Mouse (Mus musculus): ENCODE results near the gene Slc25a30. TPM values are rescaled to one million over a fixed set of nuclear protein-coding genes. Genes with fewer than 3 reads are reported as not detected.
"Not testable (repeated sequence)": the region's sequence is repeated elsewhere in the genome, so short reads cannot be mapped to it uniquely, and the experiment has no call there.

The Slc25a30 gene
- total RNA-seq, 2 experiments from 2014 or later: 7.1 to 7.2 TPM

- no peak for DNase-seq
These were observed 6.3 kb upstream of the Slc25a30 start for GRCm38 (mm10) chr14:75793110-75793509.

DNA sequence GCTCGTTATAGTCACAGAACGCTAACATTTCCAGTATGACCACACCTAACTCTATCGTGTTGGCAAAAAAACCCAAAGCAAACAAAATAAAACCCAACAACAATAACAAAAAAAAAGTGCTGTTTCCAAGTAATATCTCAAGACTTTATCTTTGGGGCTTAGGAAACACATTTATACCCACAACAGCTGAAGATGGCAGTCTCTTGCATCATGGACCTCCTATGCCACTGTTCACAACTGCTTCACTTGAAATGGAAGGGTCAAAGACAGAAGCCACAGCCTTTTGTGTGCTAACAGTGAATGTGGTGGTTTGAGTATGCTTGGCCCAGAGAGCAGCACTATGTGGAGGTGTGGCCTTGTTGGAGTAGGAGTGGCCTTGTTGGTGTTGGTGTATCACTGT, 4.5 kb upstream of the Slc25a30 start:
- no peak for DNase-seq

GRCm38 (mm10) chr14:75790411-75790996, 3.7 kb upstream of the Slc25a30 start:
- DNase-seq: peak; percentile 57

DNA sequence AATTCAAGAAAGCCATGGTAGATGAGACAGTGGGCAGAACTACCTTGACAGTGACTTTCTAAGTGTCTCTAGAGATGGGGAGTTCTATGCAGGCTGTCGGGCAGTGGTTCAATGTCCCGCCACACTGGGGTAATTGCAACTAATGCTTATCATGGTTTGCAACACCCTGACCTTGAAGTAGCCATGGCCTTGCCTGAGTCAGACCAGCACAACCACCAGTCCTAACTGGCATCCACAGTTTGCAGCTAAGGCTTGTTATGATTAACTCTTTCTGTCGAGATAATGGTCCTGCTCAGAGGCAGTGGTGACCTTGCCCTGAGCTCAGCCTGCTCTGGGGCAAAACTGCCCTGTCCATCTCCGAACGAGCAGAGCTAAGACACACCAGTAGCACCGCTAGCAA, 2.5 kb upstream of the Slc25a30 start:
- no peak for DNase-seq

GRCm38 (mm10) chr14:75787794-75788175, 948 bp upstream of the Slc25a30 start:
- DNase-seq: no peak

- DNase-seq: no peak
These were observed 391 bp downstream of the Slc25a30 start for GRCm38 (mm10) chr14:75786424-75786867.

DNA sequence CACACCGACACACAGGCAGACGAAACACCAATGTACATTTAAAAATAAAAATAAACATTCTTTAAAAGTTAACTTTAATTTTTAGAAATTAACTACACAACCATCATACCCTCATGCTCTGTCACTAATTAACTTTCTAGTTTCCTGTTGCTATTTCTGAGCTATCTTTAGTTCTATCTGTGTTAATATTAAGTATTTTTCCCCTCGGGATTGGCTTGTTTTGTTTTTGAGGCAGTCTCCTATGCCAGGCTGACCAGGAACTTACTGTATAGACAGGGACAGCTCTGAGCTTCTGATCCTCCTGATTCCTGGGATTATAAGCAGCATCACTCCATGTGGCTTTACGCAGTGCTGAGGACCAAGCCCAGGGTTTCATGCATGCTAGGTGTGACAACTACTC, 6.9 kb downstream of the Slc25a30 start:
- no peak for DNase-seq

DNA sequence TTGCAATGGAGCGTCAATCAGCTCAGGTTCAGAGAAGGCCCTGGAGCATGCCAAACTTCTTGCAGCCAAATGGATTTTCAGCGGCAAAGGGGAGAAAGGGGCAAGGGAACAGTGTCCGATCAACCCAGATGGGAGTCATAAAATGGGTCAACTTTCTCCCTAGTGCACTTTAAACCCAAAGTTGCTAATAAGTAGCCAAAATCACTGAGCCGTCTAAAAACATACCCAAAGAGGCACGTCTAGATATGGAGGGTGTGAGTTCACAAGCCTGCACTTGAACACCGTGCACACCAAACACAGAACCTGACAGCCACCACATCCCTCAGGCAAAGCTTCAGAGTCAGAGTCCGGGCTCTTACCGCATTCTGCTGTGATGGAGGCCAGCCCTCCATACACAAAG, 10.2 kb downstream of the Slc25a30 start:
- no peak for DNase-seq

DNA sequence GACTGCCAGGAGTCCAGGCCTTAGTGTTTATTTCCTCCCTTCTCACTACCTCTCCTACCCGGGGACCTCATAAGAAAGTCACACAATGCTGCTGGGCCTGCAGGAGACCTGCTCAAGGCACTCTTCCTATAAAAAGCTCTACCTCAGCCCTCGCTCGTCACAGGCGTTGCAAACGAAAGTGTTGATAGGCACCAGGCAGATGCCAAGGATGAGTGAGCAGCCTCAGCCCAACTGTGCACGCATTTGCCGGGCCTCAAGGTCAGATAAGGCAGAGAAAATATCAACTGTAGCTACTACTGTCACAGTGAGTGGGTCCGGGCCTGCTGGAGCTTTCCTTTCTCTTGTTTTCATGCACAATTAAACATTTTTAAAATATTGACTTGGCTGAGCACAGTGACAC, 13.4 kb downstream of the Slc25a30 start:
- DNase-seq: no peak

DNA sequence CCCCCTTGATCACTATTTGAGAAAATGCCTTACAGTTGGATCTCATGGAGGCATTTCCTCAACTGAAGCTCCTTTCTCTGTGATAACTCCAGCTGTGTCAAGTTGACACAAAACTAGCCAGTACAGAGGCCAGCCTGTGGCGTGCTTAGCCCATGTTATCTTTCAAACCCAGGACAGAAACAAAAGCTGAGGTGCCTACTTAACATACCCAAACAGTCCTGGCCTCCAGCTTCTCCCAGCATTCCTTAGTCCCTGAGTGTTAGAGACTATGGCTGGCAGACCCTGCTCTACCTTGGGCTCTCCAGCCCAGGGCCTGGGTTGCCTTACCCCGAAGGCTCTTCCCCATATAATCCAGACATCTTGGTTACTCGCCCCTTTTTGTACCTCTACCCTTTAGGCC, 14.4 kb downstream of the Slc25a30 start:
- not testable (repeated sequence) for DNase-seq

GRCm38 (mm10) chr14:75771101-75771501, 15.7 kb downstream of the Slc25a30 start:
- no peak for DNase-seq

- no peak for DNase-seq
These were observed 17.5 kb downstream of the Slc25a30 start for GRCm38 (mm10) chr14:75769334-75769733.

DNA sequence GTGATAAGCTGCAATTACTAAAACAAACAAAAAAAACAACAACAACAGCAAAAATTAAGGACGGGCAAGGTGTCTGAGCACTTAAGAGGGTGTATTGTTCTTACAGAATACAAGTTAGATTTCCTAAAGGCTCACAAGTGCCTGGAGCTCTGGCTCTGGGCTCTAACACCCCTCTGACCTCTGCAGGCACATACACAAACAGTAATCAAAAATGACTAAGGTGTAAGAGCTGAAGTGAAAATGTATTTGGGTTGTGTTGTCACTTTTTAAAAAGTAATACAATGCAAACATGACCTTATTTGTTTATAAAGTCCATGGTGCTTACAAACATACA, 18.6 kb downstream of the Slc25a30 start:
- DNase-seq: no peak

GRCm38 (mm10) chr14:75767492-75768274, 19.2 kb downstream of the Slc25a30 start:
- peak; percentile 32 for DNase-seq

GRCm38 (mm10) chr14:75761028-75761805, 25.6 kb downstream of the Slc25a30 start:
- no peak for DNase-seq

- DNase-seq: no peak
These were observed 28.4 kb downstream of the Slc25a30 start for GRCm38 (mm10) chr14:75758401-75758800.

DNA sequence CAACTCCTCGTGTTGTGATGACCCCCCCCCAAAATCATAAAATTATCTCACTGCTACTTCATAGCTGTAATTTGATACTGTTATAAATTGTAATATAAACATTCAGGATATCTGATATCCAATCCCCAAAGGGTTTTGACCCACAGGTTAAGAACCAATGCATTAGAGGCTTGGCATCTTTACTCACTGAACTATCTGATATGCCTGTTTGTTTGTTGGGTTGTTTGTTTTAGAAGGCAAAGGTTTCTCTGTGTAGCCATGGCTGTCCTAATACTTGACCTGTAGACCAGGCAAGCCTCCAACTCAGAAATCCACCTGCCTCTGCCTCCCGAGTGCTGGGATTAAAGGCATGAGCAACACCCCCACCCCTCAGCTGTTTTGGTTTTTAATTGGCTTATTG, 29.0 kb downstream of the Slc25a30 start:
- DNase-seq: no peak

DNA sequence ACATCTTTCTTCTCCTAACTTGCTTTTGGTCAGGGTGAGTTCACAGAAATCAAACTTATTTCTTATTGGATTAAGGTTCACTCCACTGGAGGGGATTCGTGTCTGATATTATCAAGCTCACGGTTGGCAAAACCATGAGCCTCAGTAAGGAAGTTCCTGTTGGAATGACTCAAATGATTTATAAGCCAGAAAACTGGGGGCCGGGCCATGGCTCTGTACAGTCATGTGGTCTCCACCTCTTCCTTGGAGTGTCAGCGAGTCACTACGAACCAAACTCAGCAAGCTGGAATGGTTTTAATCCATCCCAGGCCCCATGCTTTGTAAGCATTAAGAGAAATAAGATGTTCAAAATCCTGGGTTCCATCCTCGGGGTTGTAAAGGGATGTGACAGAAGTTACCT, 29.9 kb downstream of the Slc25a30 start:
- DNase-seq: no peak

DNA sequence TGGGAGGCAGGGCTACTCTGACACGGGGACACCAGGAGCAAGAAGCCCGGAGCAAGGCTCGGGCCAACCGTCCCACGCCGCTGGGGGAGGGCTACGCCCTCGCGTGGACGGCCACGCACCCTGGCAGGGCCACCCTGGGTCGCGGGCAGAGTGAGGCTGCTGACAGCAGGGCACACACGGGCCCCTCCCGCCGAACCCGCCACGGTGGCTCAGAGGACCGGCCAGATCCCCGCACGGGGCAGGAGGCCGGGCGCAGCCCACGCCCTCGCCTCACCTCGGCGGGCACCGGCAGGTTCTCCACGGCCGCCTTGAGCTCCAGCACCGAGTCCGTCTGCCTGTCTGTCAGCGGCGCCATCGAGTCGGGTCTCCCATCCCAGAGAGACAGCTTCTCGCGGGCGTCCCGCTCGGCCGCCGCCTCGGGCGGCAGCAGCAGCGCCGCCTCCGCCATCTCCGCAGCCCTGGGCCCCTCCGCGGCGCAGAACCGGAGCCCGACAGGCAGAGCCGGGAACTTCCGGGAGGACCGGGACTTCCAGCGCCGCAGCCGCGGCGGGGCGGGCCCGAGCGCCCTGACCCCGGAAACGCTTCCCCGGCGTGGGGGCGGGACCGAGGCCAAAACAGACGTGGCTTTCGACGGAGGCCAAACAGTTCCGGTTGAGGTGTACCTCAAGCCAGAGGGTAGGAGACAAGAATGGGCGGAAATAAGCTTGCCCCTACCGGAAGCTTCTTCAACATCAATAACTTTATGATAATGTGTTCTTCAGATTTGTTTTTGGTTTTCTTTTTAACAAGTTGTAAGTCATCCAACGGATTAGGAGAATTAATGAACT, 32.6 kb downstream of the Slc25a30 start, which contains the start of gene Cog3:
TSS of gene Cog3 (minus strand) at position 527 of the 827 bp plus-strand sequence.
- peak; percentile 97 for DNase-seq

DNA sequence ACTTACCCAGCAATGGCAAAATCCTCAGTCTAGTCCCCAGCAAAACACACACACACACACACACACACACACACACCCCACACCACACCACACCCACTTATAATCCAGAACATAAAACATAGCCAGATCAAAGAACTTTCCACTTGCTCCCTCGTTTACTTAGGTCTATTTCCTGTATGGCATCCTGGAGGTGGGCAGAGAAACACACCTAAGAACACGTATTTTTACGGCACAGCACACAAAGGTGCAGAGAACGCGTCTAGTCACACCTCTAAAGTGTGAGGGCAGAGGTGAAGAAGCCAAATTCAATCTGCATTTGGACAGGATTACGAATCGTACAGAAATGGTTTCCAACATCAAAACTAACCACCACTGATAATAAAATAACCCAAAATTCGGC, 33.6 kb downstream of the Slc25a30 start:
- no peak for DNase-seq

DNA sequence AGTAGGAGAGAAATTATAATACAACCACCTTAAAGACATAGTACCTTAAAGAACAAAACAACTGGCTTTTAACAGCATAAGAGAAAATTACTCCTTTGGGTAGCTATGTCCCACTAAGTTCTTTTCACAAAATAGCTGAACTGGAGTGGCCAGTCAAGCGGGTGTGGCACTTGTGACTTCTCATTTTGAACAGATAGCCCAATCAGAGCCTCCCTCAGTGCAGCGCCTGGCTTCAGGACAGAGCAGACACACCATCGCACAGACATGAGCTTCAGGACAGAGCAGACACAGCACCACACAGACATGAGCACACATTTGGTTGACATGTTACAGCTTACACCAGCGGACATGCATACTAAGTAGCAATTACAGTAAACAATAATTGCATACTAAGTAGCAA, 35.8 kb downstream of the Slc25a30 start:
- no peak for DNase-seq

GRCm38 (mm10) chr14:75749123-75749522, 37.7 kb downstream of the Slc25a30 start:
- no peak for DNase-seq

Data from gastrocnemius, postnatal 25 days (tissue).